Mouse (Mus musculus) MEL (cell line): ENCODE results near the gene Ang5. TPM values are rescaled to one million over a fixed set of nuclear protein-coding genes. Genes with fewer than 3 reads are reported as not detected.
"Not testable (repeated sequence)": the region's sequence is repeated elsewhere in the genome, so short reads cannot be mapped to it uniquely, and the experiment has no call there.

Experiments used
- DNase-seq: peaks from one replicate; pipeline ENCODE4 v3.0.0; 2011; ENCODE audit warnings: low read depth, low spot score
- H3K27ac ChIP-seq: 2 replicates; pipeline ENCODE4 v1.5.1; 2012; ENCODE audit warnings: low read depth, mild to moderate bottlenecking, control low read depth, low read length, moderate library complexity; ENCODE audit not compliant: control insufficient read depth
- H3K27me3 ChIP-seq, 2 experiments: fragments of 150-350 bp in 1 of 2; sonication (generic) in 1 of 2; 2 replicates each; pipeline ENCODE4 v1.6.1; 2012; ENCODE audit warnings: low read length in 2 of 2, mild to moderate bottlenecking in 2 of 2, improper control_type of control experiment in 1 of 2, moderate library complexity in 1 of 2; ENCODE audit not compliant: insufficient read depth in 2 of 2, control insufficient read depth in 1 of 2
- H3K36me3 ChIP-seq, 2 experiments: 2 replicates each; pipeline ENCODE4 v1.6.1; 2012 to 2014; ENCODE audit warnings: low read length in 2 of 2, improper control_type of control experiment in 1 of 2, inconsistent platforms in 1 of 2, mild to moderate bottlenecking in 1 of 2; ENCODE audit not compliant: insufficient read depth in 2 of 2, control insufficient read depth in 1 of 2
- H3K4me1 ChIP-seq, 2 experiments: fragments of 150-350 bp in 1 of 2; sonication (generic) in 1 of 2; 2 replicates each; pipeline ENCODE4 v1.6.1; 2012; ENCODE audit warnings: low read length in 2 of 2, improper control_type of control experiment in 1 of 2, mild to moderate bottlenecking in 1 of 2; ENCODE audit not compliant: insufficient read depth in 2 of 2, control insufficient read depth in 1 of 2
- H3K4me3 ChIP-seq, 2 experiments: fragments of 150-350 bp in 1 of 2; sonication (generic) in 1 of 2; 2 replicates each; pipeline ENCODE4 v1.5.1; 2012; ENCODE audit warnings: low read depth in 2 of 2, low read length in 2 of 2, mild to moderate bottlenecking in 2 of 2, moderate library complexity in 2 of 2, control low read depth in 1 of 2, improper control_type of control experiment in 1 of 2; ENCODE audit not compliant: control insufficient read depth in 1 of 2, insufficient read depth in 1 of 2
- H3K79me2 ChIP-seq: 2 replicates; pipeline ENCODE4 v1.6.1; 2012; ENCODE audit warnings: mild to moderate bottlenecking, low read length, moderate library complexity; ENCODE audit not compliant: control insufficient read depth, poor library complexity, insufficient read depth
- H3K9ac ChIP-seq: 2 replicates; pipeline ENCODE4 v1.6.1; 2012; ENCODE audit warnings: low read depth, mild to moderate bottlenecking, control low read depth, low read length, moderate library complexity; ENCODE audit not compliant: control insufficient read depth, poor library complexity, severe bottlenecking
- H3K9me3 ChIP-seq: fragments of 150-350 bp; sonication (generic); replicated peaks from 2 replicates; pipeline ENCODE4 v1.6.1; 2012; ENCODE audit warnings: mild to moderate bottlenecking, low read length, improper control_type of control experiment, moderate library complexity; ENCODE audit not compliant: insufficient read depth
- polyA plus RNA-seq, 2 experiments: library from polyadenylated mRNA; stranded (reverse) in 1 of 2; unstranded in 1 of 2; fragments of >175 nt in 1 of 2; fragments of >200 nt in 1 of 2; gene quantifications; 2 replicates each; pipeline versions ENCODE4 v1.2.1 to v1.2.4; 2012; ENCODE audit warnings: low replicate concordance in 2 of 2, low read depth in 1 of 2; ENCODE audit not compliant: insufficient read length in 2 of 2, insufficient read depth in 1 of 2, missing spikeins in 1 of 2
- total RNA-seq: library from RNA; depleted of rRNA; stranded (reverse); fragments of 300-350 nt; gene quantifications from 2 replicates; pipeline ENCODE4 v1.2.3, GENCODE M21; 2012; rRNA removed

The Ang5 gene
- not detected in 2 replicates for total RNA-seq
- polyA plus RNA-seq: not detected

DNA sequence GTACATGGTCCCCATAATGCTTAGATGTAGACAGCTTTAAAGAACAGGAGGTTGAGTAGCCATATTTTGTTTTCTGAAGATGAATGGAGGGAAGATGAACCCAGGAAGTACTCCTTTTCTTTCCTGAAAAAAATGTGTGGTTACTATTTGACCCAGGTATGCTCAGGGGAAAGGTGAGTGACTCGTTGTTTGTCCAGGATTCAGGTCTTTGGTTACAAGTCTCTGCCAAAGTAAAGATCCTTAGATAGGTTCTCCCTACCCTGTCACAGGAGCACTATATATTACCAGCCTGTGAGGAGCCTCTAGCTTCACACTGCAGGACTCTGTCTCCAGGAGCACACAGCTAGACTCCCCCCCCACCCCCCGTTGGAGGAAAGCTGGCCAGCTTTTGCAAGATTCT lies at the start of gene Ang5:
TSS of gene Ang5 (plus strand) at position 301 of the 400 bp plus-strand sequence.
- not testable (repeated sequence) for H3K27ac ChIP-seq, H3K4me3 ChIP-seq, H3K9ac ChIP-seq, H3K4me1 ChIP-seq, H3K79me2 ChIP-seq, DNase-seq, H3K27me3 ChIP-seq, H3K9me3 ChIP-seq, H3K36me3 ChIP-seq

GRCm38 (mm10) chr14:43918214-43918613 lies 38.7 kb upstream of the Ang5 start:
- not testable (repeated sequence) for H3K9ac ChIP-seq, DNase-seq, H3K27me3 ChIP-seq, H3K4me3 ChIP-seq, H3K79me2 ChIP-seq, H3K27ac ChIP-seq, H3K9me3 ChIP-seq, H3K4me1 ChIP-seq, H3K36me3 ChIP-seq

- not testable (repeated sequence) for DNase-seq, H3K9me3 ChIP-seq, H3K27ac ChIP-seq, H3K4me1 ChIP-seq, H3K4me3 ChIP-seq, H3K36me3 ChIP-seq, H3K79me2 ChIP-seq, H3K9ac ChIP-seq, H3K27me3 ChIP-seq
Observed at GRCm38 (mm10) chr14:43923459-43923858, 33.4 kb upstream of the Ang5 start, which contains the start of gene Ear10. Gene Ear10, minus strand, starts transcription at chr14:43923559.

DNA sequence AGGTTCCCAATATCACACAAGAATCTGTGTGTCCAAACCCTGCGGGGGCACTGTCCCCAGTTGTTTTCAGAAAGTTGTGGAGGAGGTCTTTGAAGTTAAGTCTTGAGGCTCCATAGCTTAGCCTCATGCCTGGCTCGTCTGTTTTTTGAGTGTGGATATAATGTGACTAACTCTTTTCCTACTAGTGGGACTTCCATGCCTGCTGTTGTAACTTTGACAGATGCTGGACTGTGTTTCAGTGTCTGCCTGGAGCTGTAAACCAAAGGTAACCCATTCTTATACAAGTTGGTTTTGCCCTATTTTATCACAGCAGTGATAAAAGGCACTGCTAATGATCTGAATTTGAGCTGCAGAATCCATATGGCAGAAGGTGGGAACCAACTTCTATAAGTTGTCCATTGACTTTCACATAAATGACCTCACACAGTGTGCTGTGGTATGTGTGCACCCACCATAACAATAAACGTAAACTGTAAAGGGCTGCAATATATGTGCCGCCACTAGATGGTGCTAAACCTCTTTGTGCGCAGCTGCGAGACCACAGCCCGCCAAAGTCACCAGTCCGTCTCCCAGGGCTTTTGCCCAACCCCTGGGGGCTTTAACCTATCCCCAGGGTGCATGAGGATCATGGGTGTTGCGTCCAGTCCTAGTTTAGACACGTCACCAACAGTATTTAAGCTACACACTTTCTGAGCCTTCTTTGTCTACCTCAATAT lies 32.0 kb upstream of the Ang5 start, which contains the start of gene Gm8113:
TSS of gene Gm8113 (plus strand) at position 703 of the 716 bp plus-strand sequence.
- not testable (repeated sequence) for H3K9me3 ChIP-seq, H3K4me3 ChIP-seq, H3K9ac ChIP-seq, H3K79me2 ChIP-seq, DNase-seq, H3K4me1 ChIP-seq, H3K27me3 ChIP-seq, H3K36me3 ChIP-seq, H3K27ac ChIP-seq

DNA sequence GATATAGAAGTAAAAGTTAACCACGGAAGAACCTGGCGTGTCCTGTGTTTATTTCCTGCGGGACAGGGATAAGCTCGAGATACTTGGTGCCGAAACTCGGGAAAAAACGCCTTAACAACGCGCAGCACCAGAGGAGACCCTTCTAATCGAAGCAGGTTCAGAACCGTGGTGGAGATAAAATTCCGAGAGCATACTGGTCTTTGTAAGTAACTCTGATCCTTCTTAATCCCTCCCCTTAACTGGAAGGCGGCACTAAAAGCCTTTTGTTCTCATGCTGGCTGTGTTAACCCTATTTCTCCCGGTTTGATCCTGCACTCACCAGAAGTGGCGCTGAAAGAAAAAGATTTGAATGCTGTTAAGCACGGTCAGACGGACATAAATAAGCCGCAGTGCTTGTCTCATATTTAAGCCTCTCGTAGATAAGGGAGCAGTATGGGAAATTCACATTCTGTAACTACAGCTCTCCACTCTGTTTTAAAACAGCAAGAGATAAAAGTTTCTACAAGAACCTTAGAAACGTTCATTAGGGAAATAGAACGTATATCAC lies 31.4 kb upstream of the Ang5 start:
- H3K27me3 ChIP-seq, H3K36me3 ChIP-seq, DNase-seq, H3K79me2 ChIP-seq, H3K27ac ChIP-seq, H3K9me3 ChIP-seq, H3K4me1 ChIP-seq, H3K4me3 ChIP-seq, H3K9ac ChIP-seq: not testable (repeated sequence)
